Mouse (Mus musculus): ENCODE data around the gene Pabpc1l.
A peak's percentile ranks its signal among the peaks of the same experiment; 100 is the strongest.

The Pabpc1l gene

GRCm38 (mm10) chr2:164025150-164025549 is at the start of gene Pabpc1l:
Gene Pabpc1l (plus strand): TSS chr2:164025450.
- no peak for DNase-seq (ENCODE audit: low read depth)

- no peak for DNase-seq (ENCODE audit: low read depth)
These were observed 48.8 kb upstream of the Pabpc1l start for GRCm38 (mm10) chr2:163976448-163976847.

GRCm38 (mm10) chr2:163987233-163987632 is 38.0 kb upstream of the Pabpc1l start:
- no peak for DNase-seq (ENCODE audit: low read depth)

GRCm38 (mm10) chr2:163992871-163993270 is 32.4 kb upstream of the Pabpc1l start:
- DNase-seq (ENCODE audit: low read depth) = no peak

- DNase-seq (ENCODE audit: low read depth) = no peak
These were observed 30.6 kb upstream of the Pabpc1l start, which contains the start of gene Ywhab for GRCm38 (mm10) chr2:163994654-163994976. Gene Ywhab (plus strand): TSS chr2:163994960.

GRCm38 (mm10) chr2:163994977-163995862 is 30.0 kb upstream of the Pabpc1l start:
- peak; percentile 89 for DNase-seq (ENCODE audit: low read depth)

GRCm38 (mm10) chr2:163996275-163996674 is 29.0 kb upstream of the Pabpc1l start:
- DNase-seq (ENCODE audit: low read depth) = no peak

- no peak for DNase-seq (ENCODE audit: low read depth)
These were observed 28.4 kb upstream of the Pabpc1l start for GRCm38 (mm10) chr2:163996899-163997298.

- DNase-seq (ENCODE audit: low read depth) = no peak
These were observed 26.3 kb upstream of the Pabpc1l start for GRCm38 (mm10) chr2:163998981-163999380.

- DNase-seq (ENCODE audit: low read depth) = no peak
These were observed 22.6 kb upstream of the Pabpc1l start for GRCm38 (mm10) chr2:164002637-164003036.

GRCm38 (mm10) chr2:164004503-164004902 is 20.7 kb upstream of the Pabpc1l start:
- no peak for DNase-seq (ENCODE audit: low read depth)

- no peak for DNase-seq (ENCODE audit: low read depth)
These were observed 18.3 kb upstream of the Pabpc1l start for GRCm38 (mm10) chr2:164006932-164007331.

- no peak for DNase-seq (ENCODE audit: low read depth)
These were observed 17.7 kb upstream of the Pabpc1l start for GRCm38 (mm10) chr2:164007547-164007946.

GRCm38 (mm10) chr2:164007987-164008545 is 17.2 kb upstream of the Pabpc1l start:
- no peak for DNase-seq (ENCODE audit: low read depth)

- DNase-seq (ENCODE audit: low read depth) = peak; percentile 44
These were observed 16.0 kb upstream of the Pabpc1l start for GRCm38 (mm10) chr2:164009227-164009626.

- DNase-seq (ENCODE audit: low read depth) = no peak
These were observed 14.8 kb upstream of the Pabpc1l start for GRCm38 (mm10) chr2:164010496-164010895.

- no peak for DNase-seq (ENCODE audit: low read depth)
These were observed 14.3 kb upstream of the Pabpc1l start for GRCm38 (mm10) chr2:164010944-164011343.

GRCm38 (mm10) chr2:164015304-164015703 is 9.9 kb upstream of the Pabpc1l start:
- DNase-seq (ENCODE audit: low read depth) = no peak

GRCm38 (mm10) chr2:164018910-164019309 is 6.3 kb upstream of the Pabpc1l start:
- DNase-seq (ENCODE audit: low read depth) = no peak

GRCm38 (mm10) chr2:164019943-164020342 is 5.3 kb upstream of the Pabpc1l start:
- DNase-seq (ENCODE audit: low read depth) = no peak

- DNase-seq (ENCODE audit: low read depth) = no peak
These were observed 3.1 kb upstream of the Pabpc1l start for GRCm38 (mm10) chr2:164022104-164022503.

GRCm38 (mm10) chr2:164031147-164031546 is 5.9 kb downstream of the Pabpc1l start:
- no peak for DNase-seq (ENCODE audit: low read depth)

- no peak for DNase-seq (ENCODE audit: low read depth)
These were observed 7.7 kb downstream of the Pabpc1l start for GRCm38 (mm10) chr2:164032973-164033372.

Measured in fibroblast of lung, adult 2 months (primary cell).